Mouse (Mus musculus) brain, embryonic 14.5 days (tissue): ENCODE results near the gene Dnajc8. TPM values are rescaled to one million over a fixed set of nuclear protein-coding genes. Genes with fewer than 3 reads are reported as not detected.
"Not testable (repeated sequence)": the region's sequence is repeated elsewhere in the genome, so short reads cannot be mapped to it uniquely, and the experiment has no call there.

Source experiments
- DNase-seq: peaks from one replicate; pipeline ENCODE4 v3.0.0-alpha.2; 2011; ENCODE audit warnings: low read depth
- CTCF ChIP-seq: fragments of 200-500 bp; IDR thresholded peaks from 2 replicates; pipeline ENCODE4 v1.5.1; 2012; ENCODE audit warnings: inconsistent platforms, mild to moderate bottlenecking, moderate library complexity, borderline replicate concordance; ENCODE audit not compliant: insufficient read depth, insufficient read length; ENCODE audit errors: extremely low read depth
- POLR2A ChIP-seq: fragments of 200-500 bp; IDR thresholded peaks from 2 replicates; pipeline ENCODE4 v1.6.1; 2012; ENCODE audit warnings: mild to moderate bottlenecking, inconsistent platforms, borderline replicate concordance; ENCODE audit not compliant: poor library complexity, insufficient read depth, insufficient read length, severe bottlenecking; ENCODE audit errors: extremely low read depth
- polyA plus RNA-seq: library from polyadenylated mRNA; depleted of rRNA; stranded (reverse); fragments of >200 nt; gene quantifications from 2 replicates; pipeline ENCODE4 v1.2.3, GENCODE M21; 2012; rRNA removed

The Dnajc8 gene
- polyA plus RNA-seq, 1 experiment, result 102 TPM

GRCm38 (mm10) chr4:132586282-132586681 lies 50.9 kb downstream of the Dnajc8 start:
- DNase-seq, result no peak
- TF ChIP-seq POLR2A, result no peak
- no peak for TF ChIP-seq CTCF

- no peak for TF ChIP-seq CTCF
- DNase-seq, result no peak
Observed at GRCm38 (mm10) chr4:132588512-132588911, 53.2 kb downstream of the Dnajc8 start.

- DNase-seq, result no peak
- TF ChIP-seq CTCF (no peak), POLR2A (no peak)
Observed at GRCm38 (mm10) chr4:132590642-132591041, 55.3 kb downstream of the Dnajc8 start.

- no peak for DNase-seq
- TF ChIP-seq POLR2A (no peak), CTCF (no peak)
Observed at GRCm38 (mm10) chr4:132592958-132593357, 57.6 kb downstream of the Dnajc8 start.

GRCm38 (mm10) chr4:132594191-132594590 lies 58.8 kb downstream of the Dnajc8 start:
- no peak for DNase-seq
- TF ChIP-seq CTCF, result no peak
- TF ChIP-seq POLR2A, result no peak

- DNase-seq, result no peak
- TF ChIP-seq POLR2A (no peak), CTCF (no peak)
Observed at GRCm38 (mm10) chr4:132598861-132599260, 63.5 kb downstream of the Dnajc8 start.

GRCm38 (mm10) chr4:132599764-132600163 lies 64.4 kb downstream of the Dnajc8 start:
- DNase-seq, result no peak
- TF ChIP-seq POLR2A, result no peak
- TF ChIP-seq CTCF, result no peak

- TF ChIP-seq CTCF, result no peak
- TF ChIP-seq POLR2A, result no peak
Observed at GRCm38 (mm10) chr4:132600465-132600864, 65.1 kb downstream of the Dnajc8 start.

GRCm38 (mm10) chr4:132601242-132601641 lies 65.9 kb downstream of the Dnajc8 start:
- not testable (repeated sequence) for DNase-seq

More at GRCm38 (mm10) chr4:132600465-132600864, 65.1 kb downstream of the Dnajc8 start:
- no peak for DNase-seq

Other genes with a start within 250 kb of the Dnajc8 start
- gene Rab42, start 232.2 kb upstream of the Dnajc8 start, polyA plus RNA-seq, result 0.66 and 0.82 TPM in 2 replicates
- 22.2 and 30.5 TPM in 2 replicates for gene Trnau1ap, start 206.0 kb upstream of the Dnajc8 start, polyA plus RNA-seq
- 19.3 and 21.2 TPM in 2 replicates for gene Rcc1, start 181.9 kb upstream of the Dnajc8 start, polyA plus RNA-seq
- gene Phactr4, start 113.1 kb upstream of the Dnajc8 start, polyA plus RNA-seq, result 13.6 and 18.2 TPM in 2 replicates
- gene Med18, start 71.6 kb upstream of the Dnajc8 start, polyA plus RNA-seq, result 5.8 and 8.3 TPM in 2 replicates
- gene Sesn2, start 25.0 kb upstream of the Dnajc8 start, polyA plus RNA-seq, result 5.1 and 6.1 TPM in 2 replicates
- gene Atpif1, start 1.9 kb upstream of the Dnajc8 start, polyA plus RNA-seq, result 799 and 900 TPM in 2 replicates
- 0.38 and 0.68 TPM in 2 replicates for gene Ptafr, start 28.5 kb downstream of the Dnajc8 start, polyA plus RNA-seq
- gene Eya3, start 103.4 kb downstream of the Dnajc8 start, polyA plus RNA-seq, result 28.6 and 29.6 TPM in 2 replicates
- gene Xkr8, start 197.0 kb downstream of the Dnajc8 start, polyA plus RNA-seq, result 6.6 and 7.1 TPM in 2 replicates
- 0.78 and 1.1 TPM in 2 replicates for gene Smpdl3b, start 221.7 kb downstream of the Dnajc8 start, polyA plus RNA-seq
- 29.6 and 46.6 TPM in 2 replicates for gene Rpa2, start 232.8 kb downstream of the Dnajc8 start, polyA plus RNA-seq